Mouse (Mus musculus) kidney, adult 10 weeks (tissue): Measurements from ENCODE around the gene Veph1. TPM values are rescaled to one million over a fixed set of nuclear protein-coding genes. Genes with fewer than 3 reads are reported as not detected.

Experiments
- polyA plus RNA-seq: library from polyadenylated mRNA; stranded (reverse); fragments of 350-450 nt; fragmentation: Illumina TruSeq; extraction: RNeasy Lipid Tissue Mini Kit (QIAGEN cat#74804); gene quantifications from one replicate; pipeline ENCODE4 v1.2.3, GENCODE M21; 2014; ENCODE audit warnings: low read depth, low replicate concordance

Gene Veph1
- 36.1 TPM for polyA plus RNA-seq

DNA sequence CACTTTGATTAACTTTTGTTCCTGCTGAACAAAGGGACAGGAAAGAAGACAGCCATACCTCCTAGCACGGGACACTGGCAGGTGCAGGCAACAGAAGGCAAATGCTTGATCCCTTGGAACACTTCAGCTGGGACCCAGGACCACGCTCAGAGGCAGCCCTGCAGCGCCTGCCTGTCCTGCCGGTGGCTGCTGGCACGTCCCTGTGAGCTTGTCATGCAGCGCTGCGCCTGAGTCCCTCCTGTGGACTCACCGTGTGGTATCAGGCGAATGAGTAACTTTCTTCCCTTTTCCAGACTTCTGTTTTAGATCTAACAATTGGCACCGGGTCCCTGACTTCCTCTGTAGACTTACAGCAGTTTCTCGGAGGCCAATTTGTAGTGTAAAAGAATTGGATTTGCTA, at the start of gene Veph1:
Veph1 (minus strand) TSS at position 293 of the 400 bp plus-strand sequence.

DNA sequence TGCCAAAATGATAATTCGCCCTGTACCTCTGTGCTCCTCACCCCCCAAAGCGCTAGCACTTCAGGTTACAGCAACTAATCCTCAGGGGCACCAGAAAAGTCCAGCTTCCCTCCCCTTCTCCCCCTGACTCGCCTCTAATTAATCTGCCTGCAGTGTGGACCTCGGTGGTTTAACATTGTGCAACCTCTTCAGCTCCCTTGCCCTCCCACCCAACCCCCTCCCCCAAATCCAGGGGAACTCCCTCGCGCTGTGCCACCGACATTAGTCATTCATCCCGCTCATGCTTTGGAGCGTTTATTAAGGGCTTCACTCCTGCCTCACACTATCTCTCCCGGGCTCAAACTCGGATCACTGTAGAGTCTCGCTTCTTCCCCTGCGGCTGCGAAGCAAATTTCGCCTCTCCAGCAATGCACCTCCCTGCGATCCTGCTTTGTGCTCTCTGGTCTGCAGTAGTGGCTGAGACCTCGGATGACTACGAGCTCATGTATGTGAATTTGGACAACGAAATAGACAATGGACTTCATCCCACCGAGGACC, 76.9 kb downstream of the Veph1 start, which contains the start of gene Ptx3:
Ptx3 (plus strand) TSS at position 256 of the 537 bp plus-strand sequence.

Other genes with a start within 250 kb of the Veph1 start
- 0.32 TPM for gene Ptx3, start 76.9 kb downstream of the Veph1 start, polyA plus RNA-seq